Mouse (Mus musculus): Measurements from ENCODE around the gene Zfp970.
"Not testable (repeated sequence)": the region's sequence is repeated elsewhere in the genome, so short reads cannot be mapped to it uniquely, and the experiment has no call there.

Zfp970 gene

GRCm38 (mm10) chr2:177464676-177465075, at the start of gene Zfp970:
Gene Zfp970 (plus strand): TSS chr2:177464733.
- DNase-seq (ENCODE audit: low spot score): not testable (repeated sequence)

- DNase-seq (ENCODE audit: low spot score): not testable (repeated sequence)
Observed at GRCm38 (mm10) chr2:177468222-177468621, 3.7 kb downstream of the Zfp970 start.

DNA sequence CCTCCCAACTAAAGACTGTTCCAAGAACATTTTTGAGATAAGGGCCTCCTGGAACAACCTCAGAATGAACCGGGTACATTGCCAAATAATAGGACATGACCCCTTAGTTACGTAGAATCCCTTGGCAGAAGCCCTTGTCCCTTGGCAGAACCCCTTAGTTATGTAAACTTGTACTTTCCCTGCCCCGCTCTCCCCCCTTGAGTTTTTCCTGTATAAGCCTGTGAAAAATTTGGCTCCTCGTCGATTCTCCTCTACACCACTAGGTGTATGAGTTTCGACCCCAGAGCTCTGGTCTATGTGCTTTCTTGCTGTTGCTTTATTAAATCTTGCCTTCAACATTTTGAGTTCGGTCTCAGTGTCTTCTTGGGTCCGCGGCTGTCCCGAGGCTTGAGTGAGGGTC, 7.7 kb downstream of the Zfp970 start:
- DNase-seq (ENCODE audit: low spot score): not testable (repeated sequence)

DNA sequence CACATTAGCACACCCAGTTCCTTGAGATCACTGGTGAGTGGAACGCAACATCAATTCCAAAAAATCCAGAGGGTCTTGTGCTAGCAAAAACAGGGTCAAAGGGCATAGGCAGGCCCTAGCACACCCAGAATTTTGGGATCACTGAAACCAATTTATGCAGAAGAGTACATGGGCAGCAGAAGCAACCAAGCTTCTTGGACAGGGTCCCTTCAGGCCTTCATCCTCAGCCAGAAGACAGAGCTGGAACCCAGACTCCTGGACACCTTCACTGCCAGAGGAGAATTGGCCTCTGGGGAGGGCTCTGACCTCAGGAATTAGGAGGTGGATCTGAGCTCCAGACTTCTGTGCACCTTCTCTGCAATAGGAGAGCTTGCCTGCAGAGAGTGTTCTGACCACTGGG, 17.4 kb downstream of the Zfp970 start:
- not testable (repeated sequence) for DNase-seq (ENCODE audit: low spot score)

GRCm38 (mm10) chr2:177483238-177483948, 18.9 kb downstream of the Zfp970 start:
- DNase-seq (ENCODE audit: low spot score): not testable (repeated sequence)

DNA sequence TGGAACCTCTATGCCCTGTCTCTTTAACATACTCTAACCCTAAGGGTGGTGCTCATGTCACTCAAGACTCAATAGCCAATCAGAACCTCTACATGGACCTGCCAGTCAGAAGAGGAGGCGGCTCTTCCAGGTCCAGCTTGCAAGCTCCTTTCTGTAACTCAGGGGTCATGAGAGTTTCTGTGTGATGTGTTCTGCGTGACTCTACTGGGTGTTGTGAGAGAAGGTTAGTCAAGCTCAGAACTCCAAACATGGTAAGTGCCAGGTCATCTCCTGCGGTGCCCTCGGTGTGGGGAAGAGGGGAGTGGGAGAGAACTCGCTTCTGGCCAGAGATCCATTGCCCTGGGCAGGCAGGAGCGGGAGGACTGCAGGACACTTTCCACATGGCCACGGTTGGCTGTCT, 33.5 kb downstream of the Zfp970 start, which contains the start of gene Gm14403:
Gene Gm14403 (plus strand): TSS at position 149 of the 400 bp plus-strand sequence.
- DNase-seq (ENCODE audit: low spot score): not testable (repeated sequence)

DNA sequence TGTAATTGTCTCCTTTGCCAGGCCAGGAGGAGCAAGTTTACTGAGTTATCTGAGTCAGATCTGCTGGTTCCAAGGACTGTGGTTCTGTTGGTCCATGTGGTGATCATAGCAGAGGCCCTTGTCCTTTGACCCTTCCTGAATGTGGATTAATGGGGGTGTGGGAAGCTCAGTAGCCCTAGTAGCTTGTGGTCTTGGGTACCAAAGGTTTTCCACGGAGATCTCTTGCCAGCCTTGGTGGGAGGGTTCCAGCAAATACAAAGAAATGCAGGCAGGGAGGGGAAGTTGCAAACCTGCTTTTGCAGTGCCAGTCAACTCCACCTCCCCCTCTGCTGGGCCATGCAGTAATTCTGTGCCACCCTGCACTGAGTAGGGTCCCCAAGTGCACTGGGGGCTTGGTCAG, 34.6 kb downstream of the Zfp970 start:
- not testable (repeated sequence) for DNase-seq (ENCODE audit: low spot score)

DNA sequence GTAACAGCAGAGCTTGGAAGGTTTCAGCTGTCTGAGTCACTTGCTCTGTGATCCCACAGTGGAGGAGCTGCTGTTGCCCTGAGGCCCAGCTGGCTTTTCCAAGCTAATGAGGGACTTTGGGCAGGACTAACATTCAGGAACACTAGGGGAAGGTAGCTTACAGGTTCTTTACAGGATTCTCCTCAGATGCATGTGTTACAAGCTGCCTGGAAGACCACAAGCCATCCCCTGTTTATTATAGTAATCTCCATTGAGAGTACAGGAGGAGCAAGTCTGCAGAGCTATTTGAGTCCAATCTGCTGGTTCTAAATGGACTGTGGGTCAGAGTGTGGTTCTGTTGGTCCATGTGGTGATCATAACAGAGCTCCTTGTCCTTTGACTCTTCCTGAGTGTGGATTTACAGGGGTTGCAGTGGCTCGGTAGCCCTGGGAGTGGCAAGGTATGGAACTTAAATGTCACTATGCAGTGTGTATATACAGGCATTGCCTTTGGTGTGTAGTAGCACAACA, 40.7 kb downstream of the Zfp970 start:
- not testable (repeated sequence) for DNase-seq (ENCODE audit: low spot score)

DNA sequence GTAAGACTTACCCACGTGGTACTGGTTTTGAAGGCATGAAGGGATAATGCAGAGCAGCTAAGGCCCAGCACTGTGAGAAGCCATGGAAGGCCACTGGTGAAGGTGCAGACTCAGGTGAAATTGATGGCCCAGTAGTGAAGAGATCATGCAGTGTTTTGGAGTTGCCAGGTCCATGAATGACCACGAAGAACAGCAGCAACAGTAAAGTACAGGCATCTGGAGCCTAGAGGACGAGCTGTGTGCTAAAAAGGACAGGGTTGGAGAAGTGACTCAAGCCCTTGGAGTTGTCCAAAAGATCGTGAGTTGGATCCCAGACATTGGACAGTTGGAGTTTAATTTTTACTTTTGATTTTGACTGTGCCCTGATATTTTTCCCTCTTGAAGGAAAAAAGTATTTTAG, 46.8 kb downstream of the Zfp970 start:
- not testable (repeated sequence) for DNase-seq (ENCODE audit: low spot score)

- DNase-seq (ENCODE audit: low spot score): not testable (repeated sequence)
Observed at GRCm38 (mm10) chr2:177511972-177512371, 47.4 kb downstream of the Zfp970 start.

- not testable (repeated sequence) for DNase-seq (ENCODE audit: low spot score)
Observed at GRCm38 (mm10) chr2:177513991-177514479, 49.5 kb downstream of the Zfp970 start.

GRCm38 (mm10) chr2:177517746-177518145, 53.2 kb downstream of the Zfp970 start:
- DNase-seq (ENCODE audit: low spot score): not testable (repeated sequence)

- DNase-seq (ENCODE audit: low spot score): not testable (repeated sequence)
Observed at GRCm38 (mm10) chr2:177518354-177518753, 53.8 kb downstream of the Zfp970 start.

- DNase-seq (ENCODE audit: low spot score): not testable (repeated sequence)
Observed at GRCm38 (mm10) chr2:177518960-177519359, 54.4 kb downstream of the Zfp970 start.

GRCm38 (mm10) chr2:177520035-177520434, 55.5 kb downstream of the Zfp970 start:
- no peak for DNase-seq (ENCODE audit: low spot score)

GRCm38 (mm10) chr2:177523061-177523460, 58.5 kb downstream of the Zfp970 start:
- DNase-seq (ENCODE audit: low spot score): no peak

- not testable (repeated sequence) for DNase-seq (ENCODE audit: low spot score)
Observed at GRCm38 (mm10) chr2:177523674-177524073, 59.1 kb downstream of the Zfp970 start.

DNA sequence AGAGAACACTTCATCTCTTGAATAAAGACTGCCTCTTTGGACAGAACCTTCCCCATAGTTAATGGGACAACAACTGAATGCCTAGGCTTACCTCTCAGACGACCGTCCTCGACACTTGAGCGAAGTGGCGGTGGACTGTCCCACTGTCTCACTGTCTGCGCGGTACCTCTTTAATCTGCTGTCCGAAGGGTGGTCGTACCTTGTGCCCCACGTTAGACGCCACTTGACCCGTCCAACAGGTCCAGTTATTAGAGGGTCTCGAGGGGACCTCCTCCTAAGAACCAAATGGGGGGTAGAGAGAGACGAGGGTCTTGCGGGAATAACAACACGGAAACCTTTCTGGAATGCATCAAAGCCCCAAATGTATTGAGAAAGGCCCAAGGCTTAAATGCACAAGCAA, 59.6 kb downstream of the Zfp970 start:
- not testable (repeated sequence) for DNase-seq (ENCODE audit: low spot score)

Measured in testis, postnatal 14 days (tissue).